Mouse (Mus musculus) forebrain, embryonic 12.5 days (tissue): ENCODE results near the gene She. TPM values are rescaled to one million over a fixed set of nuclear protein-coding genes. Genes with fewer than 3 reads are reported as not detected.

ENCODE experiments used
- ATAC-seq: fragments of 200-750 bp; cut with Nextera tagmentation; 2 replicates; pipeline ENCODE4 v1.8.0; 2017; ENCODE audit warnings: moderate TSS enrichment; ENCODE audit not compliant: low FRiP score
- H3K27ac ChIP-seq: fragments of 300-500 bp; sonication (generic); 2 replicates; pipeline ENCODE4 v1.5.1; 2016; ENCODE audit warnings: mild to moderate bottlenecking
- H3K27me3 ChIP-seq: fragments of 300-500 bp; sonication (generic); 2 replicates; pipeline ENCODE4 v1.6.1; 2016; ENCODE audit warnings: mild to moderate bottlenecking
- H3K36me3 ChIP-seq: fragments of 300-500 bp; sonication (generic); replicated peaks from 2 replicates; pipeline ENCODE4 v1.6.1; 2016; ENCODE audit warnings: mild to moderate bottlenecking
- H3K4me1 ChIP-seq: fragments of 300-500 bp; sonication (generic); 2 replicates; pipeline ENCODE4 v1.6.1; 2016
- H3K4me2 ChIP-seq: fragments of 300-500 bp; sonication (generic); 2 replicates; pipeline ENCODE4 v1.6.1; 2016; ENCODE audit warnings: mild to moderate bottlenecking, moderate library complexity
- H3K4me3 ChIP-seq: fragments of 300-500 bp; sonication (generic); replicated peaks from 2 replicates; pipeline ENCODE4 v1.5.1; 2016; ENCODE audit warnings: mild to moderate bottlenecking
- H3K9ac ChIP-seq: fragments of 300-500 bp; sonication (generic); 2 replicates; pipeline ENCODE4 v1.6.1; 2016; ENCODE audit warnings: mild to moderate bottlenecking
- H3K9me3 ChIP-seq: fragments of 300-500 bp; sonication (generic); 2 replicates; pipeline ENCODE4 v1.6.1; 2016
- WGBS: fragments of 180-500 bp; shearing (Covaris S2); methylation state at CpG from one replicate; pipeline ENCODE4 v1.1.7; 2016; 5-methylcytosine and 5-hydroxymethylcytosine counted together
- polyA plus RNA-seq: library from polyadenylated mRNA; unstranded; fragments of >200 nt; fragmentation: Nextera tagmentation; extraction: Ambion mirVana; gene quantifications from 2 replicates; pipeline ENCODE4 v1.2.1, GENCODE M21; 2016

The She gene
- polyA plus RNA-seq, 1 experiment from 2014 or later, result 1.8 TPM

DNA sequence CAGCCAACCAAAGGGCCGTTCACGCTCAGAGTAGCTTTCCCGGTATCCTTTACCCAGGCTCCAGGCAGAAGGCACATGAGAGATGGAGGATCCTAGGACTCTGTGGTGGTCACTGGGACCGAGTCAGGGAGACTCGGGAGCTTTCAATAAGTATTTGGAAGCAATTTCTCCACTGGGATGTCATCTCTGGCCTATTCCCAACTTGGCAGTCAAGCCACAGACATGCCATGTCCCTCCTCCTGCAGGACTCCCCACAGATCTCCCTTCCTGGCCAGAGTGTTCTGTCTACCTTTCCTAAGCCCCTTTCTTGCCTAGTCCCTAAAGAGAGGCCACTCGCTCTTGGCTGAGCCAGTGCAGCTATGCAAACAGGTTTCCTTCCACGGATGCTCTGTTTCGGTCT, 46.0 kb downstream of the She start:
- no peak overlapping the region for H3K9ac ChIP-seq
- no peaks in the 10 kb centered on the region for H3K36me3 ChIP-seq
- peaks cover 13% of the 10 kb centered on the region for H3K27me3 ChIP-seq
- no peak overlapping the region for H3K27ac ChIP-seq
- no peak for ATAC-seq
- no peak overlapping the region for H3K4me3 ChIP-seq
- H3K4me1 ChIP-seq, result peaks cover 9% of the 10 kb centered on the region; the same call in 1 of the 2 replicates
- no peaks in the 10 kb centered on the region for H3K9me3 ChIP-seq
- no peak overlapping the region for H3K4me2 ChIP-seq
- WGBS, result 80% methylated on average over 8 of the region's 8 CpGs

DNA sequence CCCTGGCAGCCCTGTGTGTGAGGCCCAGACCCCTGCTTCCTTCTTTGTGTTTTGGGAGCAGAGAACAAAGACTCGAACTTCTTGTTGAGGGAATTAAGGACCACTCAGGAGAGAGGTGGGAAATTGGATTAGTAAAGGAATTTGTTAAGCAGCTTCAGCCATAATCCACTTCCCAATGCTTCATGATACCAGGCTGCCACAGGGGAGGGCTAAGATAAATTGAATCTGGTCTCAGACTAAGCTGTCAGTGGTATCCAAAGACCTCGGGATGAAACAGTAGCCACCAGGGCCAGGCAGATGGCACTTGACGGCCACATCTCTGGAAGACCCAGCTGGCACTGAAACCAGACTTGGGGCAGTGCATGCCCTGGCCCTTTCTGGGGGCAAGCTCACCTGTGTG, 47.3 kb downstream of the She start:
- Histone ChIP-seq H3K27me3 (peaks cover 15% of the 10 kb centered on the region), H3K27ac (no peak overlapping the region), H3K9me3 (no peaks in the 10 kb centered on the region), H3K4me3 (no peak overlapping the region), H3K4me2 (no peak overlapping the region), H3K4me1 (peaks cover 9% of the 10 kb centered on the region; the same call in 1 of the 2 replicates), H3K9ac (no peak overlapping the region), H3K36me3 (no peaks in the 10 kb centered on the region)
- no peak for ATAC-seq
- 5% methylated on average over 3 of the region's 3 CpGs for WGBS

DNA sequence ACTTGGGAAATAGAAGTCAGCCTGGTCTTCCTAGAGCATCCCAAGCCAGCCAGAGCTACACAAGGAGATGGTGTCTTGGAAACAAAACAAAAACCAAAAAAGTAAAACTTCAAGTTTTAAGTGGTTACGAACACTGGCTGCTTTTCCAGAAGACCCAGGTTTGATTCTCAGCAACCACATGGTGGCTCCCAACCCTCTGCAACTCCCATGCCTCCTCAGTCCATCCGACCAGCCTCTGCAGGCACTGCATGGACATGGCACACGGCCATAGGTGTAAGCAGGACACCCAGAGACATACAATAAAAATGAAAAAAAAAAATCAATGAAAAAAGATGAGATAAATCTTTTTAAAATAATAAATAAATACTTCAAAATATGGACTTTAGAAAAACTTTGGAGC, 48.2 kb downstream of the She start:
- ATAC-seq, result no peak
- peaks cover 15% of the 10 kb centered on the region for H3K27me3 ChIP-seq
- no peaks in the 10 kb centered on the region for H3K36me3 ChIP-seq
- H3K4me2 ChIP-seq, result no peak overlapping the region
- H3K4me1 ChIP-seq, result peaks cover 9% of the 10 kb centered on the region; the same call in 1 of the 2 replicates
- H3K27ac ChIP-seq, result no peak overlapping the region
- WGBS, result 73% methylated on average over 3 of the region's 3 CpGs
- H3K4me3 ChIP-seq, result no peak overlapping the region
- no peak overlapping the region for H3K9ac ChIP-seq
- H3K9me3 ChIP-seq, result no peaks in the 10 kb centered on the region

DNA sequence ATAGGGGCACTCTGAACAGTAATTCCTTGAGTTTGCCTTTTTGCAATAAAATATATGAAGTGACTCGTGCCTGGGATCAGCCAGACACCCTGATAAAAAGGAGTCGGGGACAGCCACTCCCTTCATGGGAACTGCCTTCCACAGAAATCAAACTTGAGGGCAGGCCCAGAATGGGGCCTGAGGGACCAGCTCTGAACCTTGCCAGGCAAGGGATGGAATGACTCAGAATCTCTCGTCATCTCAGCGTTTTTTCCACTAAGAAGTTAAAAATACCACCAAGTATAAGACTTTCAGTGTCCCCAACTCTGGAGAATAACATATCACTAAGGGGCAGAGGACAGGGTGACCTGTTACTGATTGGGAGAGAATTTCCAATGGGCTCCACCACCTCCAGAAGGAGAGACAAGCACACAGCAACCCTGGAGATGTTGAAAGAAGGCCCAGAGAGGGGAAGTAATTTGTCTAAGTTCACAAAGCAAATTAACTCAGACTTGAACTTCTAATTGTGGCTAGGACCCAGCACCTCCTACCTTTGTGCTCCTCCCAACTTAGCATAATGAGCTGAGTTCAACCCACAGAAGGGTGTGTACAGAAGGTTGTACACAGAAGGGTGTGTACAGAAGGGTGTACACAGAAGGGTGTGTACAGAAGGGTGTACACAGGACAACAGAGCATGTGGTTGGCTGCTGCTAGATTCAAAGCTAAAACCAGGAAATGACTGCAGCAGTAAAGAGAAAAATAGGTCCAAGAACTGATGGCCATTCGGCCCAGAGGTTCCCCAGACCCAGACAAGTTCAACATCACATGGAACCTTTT, 49.1 kb downstream of the She start:
- Histone ChIP-seq H3K9me3 (no peaks in the 10 kb centered on the region), H3K27me3 (peaks cover 15% of the 10 kb centered on the region), H3K4me2 (no peak overlapping the region), H3K4me1 (peaks cover 9% of the 10 kb centered on the region; the same call in 1 of the 2 replicates), H3K4me3 (no peak overlapping the region), H3K9ac (no peak overlapping the region), H3K27ac (no peak overlapping the region), H3K36me3 (no peaks in the 10 kb centered on the region)
- 83% methylated on average over 5 of the region's 5 CpGs for WGBS
- ATAC-seq, result no peak

DNA sequence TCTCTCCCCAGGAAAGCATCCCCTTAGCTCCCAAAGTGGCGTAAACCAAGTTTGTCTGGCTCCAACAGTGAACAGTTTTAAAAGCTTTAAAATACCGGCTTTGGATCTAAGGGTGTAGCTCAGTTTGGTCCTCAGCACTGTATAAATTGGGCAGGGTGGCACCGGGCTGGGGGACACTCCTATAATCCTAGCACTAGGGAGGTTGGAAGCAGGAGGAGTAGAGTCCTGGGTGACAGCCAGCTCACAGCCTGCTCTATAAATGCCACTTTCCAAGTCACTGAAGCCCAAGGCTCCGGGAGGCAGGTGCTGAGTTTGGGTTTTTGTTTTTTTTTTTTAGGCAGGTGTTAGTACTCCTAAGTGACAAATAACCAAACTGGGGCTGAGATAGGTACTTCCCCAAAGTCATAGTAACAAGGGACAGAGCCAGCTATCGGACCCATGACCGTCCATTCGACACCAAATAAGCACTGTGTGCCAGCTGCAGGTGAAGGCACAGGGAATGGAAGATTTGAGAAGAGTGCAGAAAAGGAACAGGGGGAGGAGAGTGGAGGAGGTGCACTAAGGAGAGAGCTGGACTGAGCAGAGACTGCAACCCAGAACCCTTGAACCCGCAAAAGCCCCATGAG, 51.5 kb downstream of the She start:
- Histone ChIP-seq H3K4me2 (no peak overlapping the region), H3K27ac (no peak overlapping the region), H3K27me3 (peaks cover 10% of the 10 kb centered on the region; the same call in 1 of the 2 replicates), H3K4me1 (peaks cover 9% of the 10 kb centered on the region; the same call in 1 of the 2 replicates), H3K9me3 (no peaks in the 10 kb centered on the region), H3K9ac (no peak overlapping the region), H3K4me3 (no peak overlapping the region), H3K36me3 (no peaks in the 10 kb centered on the region)
- no peak for ATAC-seq
- 74% methylated on average over 8 of the region's 8 CpGs for WGBS

DNA sequence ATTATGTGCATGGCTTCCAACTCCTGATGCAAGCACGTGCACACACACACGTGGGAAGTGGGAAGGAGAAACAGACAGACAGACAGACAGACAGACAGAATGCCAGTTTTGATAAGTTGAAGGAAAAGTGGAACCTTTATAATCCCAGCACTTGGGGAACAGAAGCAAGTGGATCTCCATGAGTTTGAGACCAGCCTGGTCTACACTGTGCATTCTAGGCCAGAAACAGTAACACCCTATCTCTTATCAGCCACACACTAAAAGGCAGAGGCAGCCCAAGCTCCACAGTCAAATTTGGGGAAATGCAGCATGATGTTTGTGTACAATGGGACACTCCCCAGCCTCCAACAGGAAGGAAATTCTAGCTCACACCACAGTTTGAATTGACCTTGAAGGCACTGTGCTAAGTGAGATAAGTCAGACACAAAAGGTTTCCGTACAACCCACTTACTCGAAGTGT, 52.4 kb downstream of the She start:
- ATAC-seq, result no peak
- Histone ChIP-seq H3K9ac (no peak overlapping the region), H3K36me3 (no peaks in the 10 kb centered on the region), H3K4me1 (peaks cover 2% of the 10 kb centered on the region; the same call in 1 of the 2 replicates), H3K4me2 (no peak overlapping the region), H3K9me3 (no peaks in the 10 kb centered on the region), H3K4me3 (no peak overlapping the region), H3K27ac (no peak overlapping the region), H3K27me3 (peaks cover 2% of the 10 kb centered on the region; the same call in 1 of the 2 replicates)
- 88% methylated on average over 4 of the region's 4 CpGs for WGBS

DNA sequence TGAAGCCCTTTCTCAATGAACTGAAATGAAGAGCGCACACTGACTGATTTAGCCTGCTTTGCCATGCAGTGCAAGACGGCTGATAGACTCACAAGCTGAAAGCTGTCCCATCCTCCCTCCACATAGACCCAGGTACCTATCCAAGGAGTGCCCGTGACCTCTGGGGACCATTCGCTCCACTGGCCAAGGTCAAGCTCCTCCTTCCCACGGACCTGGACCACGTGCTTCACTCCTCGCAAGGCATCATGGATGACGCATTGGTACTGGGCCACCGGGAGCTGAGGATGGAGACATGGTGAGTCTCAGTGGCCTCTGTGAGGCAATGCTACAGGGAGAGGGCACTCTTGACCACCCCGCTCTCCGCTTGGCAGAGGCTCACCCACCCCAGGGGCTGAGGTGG, 54.6 kb downstream of the She start:
- no peak for ATAC-seq
- 91% methylated on average over 11 of the region's 11 CpGs for WGBS

DNA sequence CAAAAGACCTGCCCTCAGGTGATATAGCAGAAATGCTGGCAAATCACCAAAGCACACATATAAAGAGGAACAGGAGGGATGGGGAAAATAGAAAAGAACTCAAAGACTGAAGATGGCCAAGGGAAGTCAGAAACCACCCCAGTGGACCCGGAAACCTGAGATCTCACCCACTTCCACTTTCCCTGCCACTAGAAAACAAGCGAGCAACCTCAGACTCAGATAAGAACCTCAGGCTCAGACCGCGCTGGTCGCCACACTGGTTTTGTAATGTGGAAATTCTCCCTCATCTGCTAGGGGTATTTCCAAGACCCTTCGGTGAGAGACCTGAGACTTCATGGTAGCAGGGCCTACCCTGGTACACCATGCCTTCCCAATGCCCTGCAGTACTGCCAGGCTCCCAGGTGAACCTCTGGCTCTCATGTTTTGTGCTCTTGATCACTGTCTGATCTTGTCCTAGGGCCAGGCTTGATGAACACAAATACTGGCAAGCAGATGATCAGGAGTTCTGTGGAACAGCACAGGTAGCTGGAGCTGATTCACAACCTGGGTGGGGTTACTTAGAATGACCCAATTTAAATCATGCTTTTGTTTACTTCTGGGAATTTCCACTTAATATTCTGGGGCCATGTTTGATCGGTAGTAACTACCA, 56.5 kb downstream of the She start:
- H3K4me2 ChIP-seq, result no peak overlapping the region
- no peaks in the 10 kb centered on the region; the same call in 1 of the 2 replicates for H3K27me3 ChIP-seq
- H3K9ac ChIP-seq, result no peak overlapping the region
- no peaks in the 10 kb centered on the region for H3K4me1 ChIP-seq
- ATAC-seq, result no peak
- no peaks in the 10 kb centered on the region for H3K36me3 ChIP-seq
- no peak overlapping the region for H3K4me3 ChIP-seq
- H3K27ac ChIP-seq, result no peak overlapping the region
- 89% methylated on average over 7 of the region's 7 CpGs for WGBS
- no peaks in the 10 kb centered on the region for H3K9me3 ChIP-seq

More for the DNA sequence above, 54.6 kb downstream of the She start:
- H3K4me1 ChIP-seq, result no peaks in the 10 kb centered on the region
- H3K36me3 ChIP-seq, result no peaks in the 10 kb centered on the region
- H3K4me2 ChIP-seq, result no peak overlapping the region
- H3K9me3 ChIP-seq, result no peaks in the 10 kb centered on the region
- no peak overlapping the region for H3K9ac ChIP-seq
- no peak overlapping the region for H3K27ac ChIP-seq
- no peak overlapping the region for H3K4me3 ChIP-seq
- peaks cover 2% of the 10 kb centered on the region; the same call in 1 of the 2 replicates for H3K27me3 ChIP-seq

DNA sequence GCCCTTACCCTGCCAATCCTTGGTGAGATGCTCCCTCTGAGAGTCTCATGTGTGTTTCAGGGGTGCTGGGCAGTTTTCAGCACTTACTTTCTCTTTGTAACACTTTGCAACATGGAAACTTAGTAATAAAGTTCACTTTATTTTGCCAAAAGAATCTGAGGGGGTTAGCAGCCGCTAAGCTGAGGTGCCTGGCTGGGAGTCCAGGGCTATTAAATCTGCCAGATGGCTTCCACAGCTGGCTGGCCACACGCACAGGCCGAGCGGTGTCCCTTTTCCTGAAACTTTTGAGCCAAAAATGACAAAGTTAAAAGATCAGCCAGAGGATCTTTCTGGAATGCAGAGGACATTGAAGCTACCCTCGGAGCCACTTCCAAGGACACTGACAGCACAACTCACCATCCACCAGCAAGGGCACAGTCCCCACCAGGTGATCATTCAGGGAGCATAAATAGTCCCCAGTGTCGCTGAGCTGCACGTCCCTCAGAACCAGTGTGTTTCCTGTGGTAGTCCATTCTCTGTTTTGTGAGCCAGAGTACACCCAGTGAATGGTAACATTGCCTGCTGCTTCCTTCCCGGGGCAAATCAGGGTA, 58.8 kb downstream of the She start:
- no peak overlapping the region for H3K4me3 ChIP-seq
- H3K27me3 ChIP-seq, result no peaks in the 10 kb centered on the region
- H3K9me3 ChIP-seq, result no peaks in the 10 kb centered on the region
- no peak overlapping the region for H3K9ac ChIP-seq
- no peak overlapping the region for H3K4me2 ChIP-seq
- H3K4me1 ChIP-seq, result no peaks in the 10 kb centered on the region
- H3K36me3 ChIP-seq, result no peaks in the 10 kb centered on the region
- 80% methylated on average over 8 of the region's 8 CpGs for WGBS
- no peak for ATAC-seq
- no peak overlapping the region for H3K27ac ChIP-seq

DNA sequence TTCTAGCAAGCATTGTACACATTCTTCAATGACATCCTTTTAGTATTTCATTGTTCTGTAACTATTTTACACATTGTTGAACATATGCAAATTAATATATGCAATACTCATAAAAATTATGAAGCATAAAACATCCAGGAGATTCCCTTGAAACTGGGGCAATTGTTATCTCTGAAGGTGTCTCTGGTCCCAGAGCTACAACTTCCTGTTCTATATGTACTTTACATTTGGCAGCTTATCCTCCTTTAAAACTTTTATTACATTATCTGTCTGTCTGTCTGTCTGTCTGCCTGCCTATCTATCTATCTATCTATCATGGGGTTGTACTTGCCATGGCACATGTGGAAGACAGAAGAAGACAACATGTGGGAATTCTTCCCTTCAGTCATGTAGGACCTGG, 60.5 kb downstream of the She start:
- no peak for ATAC-seq
- no peaks in the 10 kb centered on the region for H3K9me3 ChIP-seq
- no peak overlapping the region for H3K27ac ChIP-seq
- no peaks in the 10 kb centered on the region for H3K36me3 ChIP-seq
- H3K4me1 ChIP-seq, result 0 out of 2 replicates have a peak, but pooled peaks cover 3% of the 10 kb centered on the region
- H3K27me3 ChIP-seq, result no peaks in the 10 kb centered on the region
- no peak overlapping the region for H3K4me2 ChIP-seq
- no peak overlapping the region for H3K4me3 ChIP-seq
- H3K9ac ChIP-seq, result no peak overlapping the region

DNA sequence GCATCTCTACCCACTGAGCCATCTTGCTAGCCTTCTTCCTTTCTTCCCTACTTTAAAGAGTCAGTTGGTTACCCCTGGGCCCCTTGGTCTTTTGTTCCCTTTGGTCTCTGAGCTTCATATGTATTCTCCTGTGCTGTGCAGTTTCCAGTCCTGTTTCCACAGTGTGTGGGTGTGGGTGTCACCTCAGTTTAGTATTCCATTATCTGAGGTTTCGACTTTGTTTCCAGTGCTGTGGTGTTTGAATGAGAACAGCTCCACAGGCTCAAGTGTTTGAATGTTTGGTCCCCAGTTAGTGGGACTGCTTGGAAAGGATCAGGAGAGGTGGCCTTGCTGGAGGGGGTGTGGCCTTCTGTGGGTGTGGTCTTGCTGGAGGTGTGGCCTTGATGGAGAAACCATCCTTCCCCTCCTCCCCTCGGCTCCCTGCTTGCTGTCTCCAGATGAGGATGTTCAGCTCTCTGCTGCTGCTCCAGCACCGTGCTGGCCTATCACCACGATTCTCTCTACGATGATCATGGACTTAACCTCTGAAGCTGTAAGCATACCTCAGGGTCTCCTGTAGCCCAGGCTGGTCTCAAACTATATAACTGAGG, 61.4 kb downstream of the She start:
- no peaks in the 10 kb centered on the region for H3K36me3 ChIP-seq
- 0 out of 2 replicates have a peak, but pooled peaks cover 3% of the 10 kb centered on the region for H3K4me1 ChIP-seq
- no peaks in the 10 kb centered on the region for H3K27me3 ChIP-seq
- ATAC-seq, result no peak
- 86% methylated on average over 5 of the region's 5 CpGs for WGBS
- H3K4me2 ChIP-seq, result no peak overlapping the region
- no peak overlapping the region for H3K9ac ChIP-seq
- H3K9me3 ChIP-seq, result no peaks in the 10 kb centered on the region
- H3K4me3 ChIP-seq, result no peak overlapping the region
- no peak overlapping the region for H3K27ac ChIP-seq

DNA sequence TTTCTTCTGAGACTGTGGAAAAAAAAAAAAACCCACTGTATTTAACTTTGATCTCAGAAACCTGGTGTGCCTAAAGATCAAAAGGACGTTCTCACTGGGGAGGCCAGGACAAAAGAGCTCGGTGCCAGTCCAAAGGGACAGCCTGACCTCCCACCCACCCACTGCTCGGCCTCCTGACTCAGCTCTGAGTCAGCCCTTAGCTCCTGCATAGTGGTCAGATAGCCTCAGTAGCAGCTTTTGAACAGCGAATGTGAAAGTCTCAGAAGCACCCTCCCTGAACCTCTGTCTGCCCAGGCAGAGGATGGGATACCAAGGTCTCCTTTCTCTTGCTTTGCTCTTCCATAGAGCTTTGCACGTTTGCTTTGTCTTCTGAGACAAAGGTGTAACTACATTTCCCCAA, 65.4 kb downstream of the She start:
- no peak overlapping the region for H3K27ac ChIP-seq

More for the DNA sequence above, 65.4 kb downstream of the She start:
- H3K36me3 ChIP-seq, result no peaks in the 10 kb centered on the region
- H3K4me2 ChIP-seq, result no peak overlapping the region
- H3K4me3 ChIP-seq, result no peak overlapping the region
- 18% methylated on average over 5 of the region's 5 CpGs for WGBS
- no peak overlapping the region for H3K9ac ChIP-seq
- ATAC-seq, result no peak
- no peaks in the 10 kb centered on the region; the same call in 1 of the 2 replicates for H3K27me3 ChIP-seq
- H3K9me3 ChIP-seq, result no peaks in the 10 kb centered on the region
- H3K4me1 ChIP-seq, result 0 out of 2 replicates have a peak, but pooled peaks cover 3% of the 10 kb centered on the region
